Mouse (Mus musculus) embryonic facial prominence, embryonic 11.5 days (tissue): ENCODE data around the gene Pgpep1. TPM values are rescaled to one million over a fixed set of nuclear protein-coding genes. Genes with fewer than 3 reads are reported as not detected.

ENCODE experiments used
- ATAC-seq: fragments of 200-750 bp; cut with Nextera tagmentation; replicated peaks from 2 replicates; pipeline ENCODE4 v1.8.0; 2017; ENCODE audit warnings: low read depth; ENCODE audit not compliant: insufficient number of reproducible peaks, low FRiP score, low TSS enrichment
- DNase-seq: peaks from one replicate; pipeline ENCODE4 v3.0.0-alpha.2; 2015; ENCODE audit warnings: low spot score
- H3K27ac ChIP-seq: fragments of 300-500 bp; sonication (generic); replicated peaks from 2 replicates; pipeline ENCODE4 v1.5.1; 2014; ENCODE audit warnings: mild to moderate bottlenecking, low read depth, low read length, control low read depth
- H3K27me3 ChIP-seq: fragments of 300-500 bp; sonication (generic); 2 replicates; pipeline ENCODE4 v1.6.1; 2014; ENCODE audit warnings: mild to moderate bottlenecking, low read length, moderate library complexity, mixed read lengths; ENCODE audit not compliant: control insufficient read depth, insufficient read depth
- H3K36me3 ChIP-seq: fragments of 300-500 bp; sonication (generic); replicated peaks from 2 replicates; pipeline ENCODE4 v1.6.1; 2014; ENCODE audit warnings: low read depth, mild to moderate bottlenecking, low read length, moderate library complexity, mixed read lengths; ENCODE audit not compliant: control insufficient read depth, insufficient read depth
- H3K4me1 ChIP-seq: fragments of 300-500 bp; sonication (generic); 2 replicates; pipeline ENCODE4 v1.6.1; 2014; ENCODE audit warnings: low read length, mixed read lengths; ENCODE audit not compliant: control insufficient read depth, insufficient read depth
- H3K4me2 ChIP-seq: fragments of 300-500 bp; sonication (generic); 2 replicates; pipeline ENCODE4 v1.6.1; 2014; ENCODE audit warnings: low read depth, mild to moderate bottlenecking, control low read depth, low read length, moderate library complexity
- H3K4me3 ChIP-seq: fragments of 300-500 bp; sonication (generic); 2 replicates; pipeline ENCODE4 v1.5.1; 2014; ENCODE audit warnings: low read depth, low read length, control low read depth
- H3K9ac ChIP-seq: fragments of 300-500 bp; sonication (generic); replicated peaks from 2 replicates; pipeline ENCODE4 v1.6.1; 2014; ENCODE audit warnings: mild to moderate bottlenecking, control low read depth, low read length
- H3K9me3 ChIP-seq: fragments of 300-500 bp; sonication (generic); replicated peaks from 2 replicates; pipeline ENCODE4 v1.6.1; 2016; ENCODE audit warnings: mild to moderate bottlenecking, low read length, inconsistent platforms, mixed read lengths; ENCODE audit not compliant: control insufficient read depth
- whole genome bisulfite sequencing: fragments of 180-500 bp; shearing (Covaris S2); extraction: QIAGEN DNeasy Blood & Tissue Kit; methylation state at CpG from one replicate; pipeline ENCODE4 v1.1.7; 2014; 5-methylcytosine and 5-hydroxymethylcytosine counted together
- polyA plus RNA-seq: library from polyadenylated mRNA; unstranded; fragments of >200 nt; fragmentation: Nextera tagmentation; extraction: Ambion mirVana; gene quantifications from 2 replicates; pipeline ENCODE4 v1.2.1, GENCODE M21; 2014

Pgpep1 gene
- polyA plus RNA-seq, 1 experiment from 2014 or later: 59.8 TPM

- no peak for ATAC-seq
- H3K36me3 ChIP-seq: no peaks in the 10 kb centered on the region
- no peaks in the 10 kb centered on the region for H3K27me3 ChIP-seq
- H3K9ac ChIP-seq: peak overlapping the region; percentile 57
- peak overlapping the region; percentile 38 for H3K4me2 ChIP-seq
- 6% methylated on average over 31 of the region's 31 CpGs for WGBS
- no peak overlapping the region for H3K4me3 ChIP-seq
- H3K9me3 ChIP-seq: no peaks in the 10 kb centered on the region
- peak overlapping the region; percentile 90 for H3K27ac ChIP-seq
- DNase-seq: peak; percentile 88
- peaks cover 7% of the 10 kb centered on the region for H3K4me1 ChIP-seq
Observed at GRCm38 (mm10) chr8:70696019-70696885, 36.1 kb upstream of the Pgpep1 start.

GRCm38 (mm10) chr8:70695318-70696018 is 35.3 kb upstream of the Pgpep1 start:
- DNase-seq: peak; percentile 47
- peak overlapping the region; percentile 0 for H3K4me2 ChIP-seq
- ATAC-seq: no peak
- H3K9ac ChIP-seq: no peak overlapping the region; the same call in none of the 2 replicates
- no peaks in the 10 kb centered on the region for H3K9me3 ChIP-seq
- H3K27ac ChIP-seq: peak overlapping the region; percentile 90
- H3K4me3 ChIP-seq: no peak overlapping the region; the same call in 1 of the 2 replicates
- WGBS: 29% methylated on average over 32 of the region's 32 CpGs
- H3K27me3 ChIP-seq: no peaks in the 10 kb centered on the region
- H3K36me3 ChIP-seq: no peaks in the 10 kb centered on the region
- H3K4me1 ChIP-seq: peaks cover 7% of the 10 kb centered on the region

GRCm38 (mm10) chr8:70693636-70694035 is 33.4 kb upstream of the Pgpep1 start:
- no peak overlapping the region for H3K4me2 ChIP-seq
- H3K4me3 ChIP-seq: no peak overlapping the region
- ATAC-seq (no peak), DNase-seq (no peak)
- no peak overlapping the region for H3K27ac ChIP-seq
- H3K4me1 ChIP-seq: peaks cover 7% of the 10 kb centered on the region
- H3K36me3 ChIP-seq: no peaks in the 10 kb centered on the region
- 68% methylated on average over 5 of the region's 5 CpGs for WGBS
- H3K9ac ChIP-seq: no peak overlapping the region
- H3K9me3 ChIP-seq: no peaks in the 10 kb centered on the region
- no peaks in the 10 kb centered on the region for H3K27me3 ChIP-seq

- no peaks in the 10 kb centered on the region for H3K36me3 ChIP-seq
- H3K27me3 ChIP-seq: no peaks in the 10 kb centered on the region
- H3K4me2 ChIP-seq: peak overlapping the region; percentile 40
- H3K9me3 ChIP-seq: no peaks in the 10 kb centered on the region
- ATAC-seq: peak; percentile 68
- H3K4me1 ChIP-seq: peaks cover 5% of the 10 kb centered on the region
- DNase-seq: peak; percentile 93
- H3K4me3 ChIP-seq: peak overlapping the region; percentile 12; the same call in 1 of the 2 replicates
- peak overlapping the region; percentile 88 for H3K27ac ChIP-seq
- peak overlapping the region; percentile 76 for H3K9ac ChIP-seq
- WGBS: 2% methylated on average over 18 of the region's 20 CpGs
Observed at GRCm38 (mm10) chr8:70691727-70692231, 31.6 kb upstream of the Pgpep1 start.

- H3K36me3 ChIP-seq: no peaks in the 10 kb centered on the region
- peak overlapping the region; percentile 12; the same call in 1 of the 2 replicates for H3K4me3 ChIP-seq
- H3K9me3 ChIP-seq: no peaks in the 10 kb centered on the region
- no peak for ATAC-seq
- H3K4me2 ChIP-seq: peak overlapping the region; percentile 40
- WGBS: 52% methylated on average over 4 of the region's 4 CpGs
- no peaks in the 10 kb centered on the region for H3K27me3 ChIP-seq
- H3K27ac ChIP-seq: peak overlapping the region; percentile 88
- peak overlapping the region; percentile 76 for H3K9ac ChIP-seq
- H3K4me1 ChIP-seq: peaks cover 5% of the 10 kb centered on the region
- DNase-seq: no peak
Observed at GRCm38 (mm10) chr8:70691230-70691629, 31.0 kb upstream of the Pgpep1 start.

- H3K4me2 ChIP-seq: no peak overlapping the region
- no peaks in the 10 kb centered on the region; the same call in 1 of the 2 replicates for H3K4me1 ChIP-seq
- ATAC-seq (no peak), DNase-seq (peak; percentile 29)
- 59% methylated on average over 5 of the region's 5 CpGs for WGBS
- H3K4me3 ChIP-seq: no peak overlapping the region
- H3K9me3 ChIP-seq: no peaks in the 10 kb centered on the region
- H3K9ac ChIP-seq: no peak overlapping the region
- no peak overlapping the region for H3K27ac ChIP-seq
- H3K36me3 ChIP-seq: no peaks in the 10 kb centered on the region
- H3K27me3 ChIP-seq: no peaks in the 10 kb centered on the region
Observed at GRCm38 (mm10) chr8:70689892-70690390, 29.8 kb upstream of the Pgpep1 start.

GRCm38 (mm10) chr8:70688136-70688535 is 27.9 kb upstream of the Pgpep1 start:
- DNase-seq: no peak
- H3K9ac ChIP-seq: no peak overlapping the region
- H3K4me3 ChIP-seq: no peak overlapping the region
- H3K4me2 ChIP-seq: no peak overlapping the region
- H3K27ac ChIP-seq: no peak overlapping the region
- H3K36me3 ChIP-seq: no peaks in the 10 kb centered on the region
- ATAC-seq: no peak
- WGBS: 90% methylated on average over 3 of the region's 3 CpGs
- no peaks in the 10 kb centered on the region; the same call in 1 of the 2 replicates for H3K4me1 ChIP-seq
- H3K27me3 ChIP-seq: no peaks in the 10 kb centered on the region
- no peaks in the 10 kb centered on the region for H3K9me3 ChIP-seq
